Mouse (Mus musculus) hindbrain, embryonic 15.5 days (tissue): ENCODE results near the gene Xrra1. TPM values are rescaled to one million over a fixed set of nuclear protein-coding genes. Genes with fewer than 3 reads are reported as not detected.
"Not testable (repeated sequence)": the region's sequence is repeated elsewhere in the genome, so short reads cannot be mapped to it uniquely, and the experiment has no call there.

Source experiments
- ATAC-seq: fragments of 200-750 bp; cut with Nextera tagmentation; 2 replicates; pipeline ENCODE4 v1.8.0; 2017; ENCODE audit warnings: low read depth, moderate number of reproducible peaks, moderate TSS enrichment; ENCODE audit not compliant: low FRiP score
- H3K27ac ChIP-seq: fragments of 300-500 bp; sonication (generic); replicated peaks from 2 replicates; pipeline ENCODE4 v1.5.1; 2015; ENCODE audit warnings: mild to moderate bottlenecking, inconsistent platforms
- H3K27me3 ChIP-seq: fragments of 300-500 bp; sonication (generic); 2 replicates; pipeline ENCODE4 v1.6.1; 2015; ENCODE audit warnings: control low read depth, inconsistent platforms
- H3K36me3 ChIP-seq: fragments of 300-500 bp; sonication (generic); 2 replicates; pipeline ENCODE4 v1.6.1; 2015; ENCODE audit warnings: control low read depth, inconsistent platforms
- H3K4me1 ChIP-seq: fragments of 300-500 bp; sonication (generic); replicated peaks from 2 replicates; pipeline ENCODE4 v1.6.1; 2015; ENCODE audit warnings: control low read depth, inconsistent platforms
- H3K4me2 ChIP-seq: fragments of 300-500 bp; sonication (generic); 2 replicates; pipeline ENCODE4 v1.6.1; 2015; ENCODE audit warnings: moderate library complexity, mild to moderate bottlenecking, inconsistent platforms
- H3K4me3 ChIP-seq: fragments of 300-500 bp; sonication (generic); 2 replicates; pipeline ENCODE4 v1.5.1; 2015; ENCODE audit warnings: mild to moderate bottlenecking, inconsistent platforms
- H3K9ac ChIP-seq: fragments of 300-500 bp; sonication (generic); 2 replicates; pipeline ENCODE4 v1.6.1; 2015; ENCODE audit warnings: inconsistent platforms
- H3K9me3 ChIP-seq: fragments of 300-500 bp; sonication (generic); 2 replicates; pipeline ENCODE4 v1.6.1; 2016; ENCODE audit warnings: control low read depth, inconsistent platforms
- WGBS: fragments of 180-500 bp; shearing (Covaris S2); methylation state at CpG from one replicate; pipeline ENCODE4 v1.1.7; 2015; 5-methylcytosine and 5-hydroxymethylcytosine counted together
- polyA plus RNA-seq: library from polyadenylated mRNA; unstranded; fragments of >200 nt; fragmentation: Nextera tagmentation; extraction: Ambion mirVana; gene quantifications from 2 replicates; pipeline ENCODE4 v1.2.1, GENCODE M21; 2015

The Xrra1 gene
- polyA plus RNA-seq, 1 experiment from 2014 or later: 1.1 TPM

DNA sequence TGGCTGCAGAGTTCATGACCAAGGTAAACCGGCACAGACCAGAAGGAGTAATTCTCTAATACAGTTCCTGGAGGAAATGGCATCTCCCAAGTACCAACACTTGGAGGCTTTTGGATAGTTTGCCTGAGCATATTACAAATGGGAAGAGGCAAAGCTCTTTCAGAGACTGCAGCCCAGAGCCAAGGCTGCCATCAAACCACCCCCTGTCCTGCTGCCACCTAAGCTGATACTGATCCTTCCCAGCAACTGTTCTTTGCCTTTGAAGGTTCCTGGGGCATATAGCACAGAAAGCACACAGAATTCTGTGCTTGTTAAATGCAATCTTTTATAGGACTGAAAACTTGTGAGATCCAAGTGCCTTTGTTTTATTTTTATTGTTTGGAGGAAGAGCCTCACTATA, 81.8 kb downstream of the Xrra1 start:
- H3K4me2 ChIP-seq: no peak overlapping the region
- H3K9me3 ChIP-seq: no peaks in the 10 kb centered on the region
- H3K4me1 ChIP-seq: no peaks in the 10 kb centered on the region
- no peak overlapping the region for H3K4me3 ChIP-seq
- H3K27me3 ChIP-seq: no peaks in the 10 kb centered on the region
- no peak for ATAC-seq
- 97% methylated on average over 1 of the region's 1 CpGs for WGBS
- H3K27ac ChIP-seq: no peak overlapping the region
- H3K36me3 ChIP-seq: peaks cover 41% of the 10 kb centered on the region
- H3K9ac ChIP-seq: no peak overlapping the region

- WGBS: 96% methylated on average over 3 of the region's 3 CpGs
- no peaks in the 10 kb centered on the region for H3K9me3 ChIP-seq
- peaks cover 34% of the 10 kb centered on the region for H3K36me3 ChIP-seq
- no peak overlapping the region for H3K27ac ChIP-seq
- H3K9ac ChIP-seq: no peak overlapping the region
- no peak for ATAC-seq
- H3K4me2 ChIP-seq: no peak overlapping the region
- H3K4me1 ChIP-seq: no peaks in the 10 kb centered on the region
- no peaks in the 10 kb centered on the region for H3K27me3 ChIP-seq
- H3K4me3 ChIP-seq: no peak overlapping the region
Measured at GRCm38 (mm10) chr7:99944520-99944919, 85.6 kb downstream of the Xrra1 start.

DNA sequence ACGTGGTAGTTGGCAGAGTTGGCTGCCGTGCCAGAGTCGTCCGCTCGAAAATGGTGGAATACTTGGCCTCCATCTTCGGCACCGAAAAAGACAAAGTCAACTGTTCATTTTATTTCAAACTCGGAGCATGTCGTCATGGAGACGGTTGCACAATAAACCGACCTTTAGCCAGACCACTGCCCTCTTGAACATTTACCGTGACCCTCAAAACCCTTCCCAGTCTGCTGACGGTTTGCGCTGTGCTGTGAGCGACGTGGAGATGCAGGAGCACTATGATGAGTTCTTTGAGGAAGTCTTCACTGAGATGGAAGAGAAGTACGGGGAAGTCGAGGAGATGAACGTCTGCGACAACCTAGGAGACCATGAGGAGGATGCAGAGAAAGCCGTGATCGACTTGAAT, 86.1 kb downstream of the Xrra1 start:
- ATAC-seq, H3K27me3 ChIP-seq, H3K27ac ChIP-seq, H3K9me3 ChIP-seq, H3K4me1 ChIP-seq, H3K9ac ChIP-seq, H3K4me2 ChIP-seq, H3K4me3 ChIP-seq: not testable (repeated sequence)
- 92% methylated on average over 22 of the region's 22 CpGs for WGBS
- H3K36me3 ChIP-seq: peaks cover 29% of the 10 kb centered on the region

DNA sequence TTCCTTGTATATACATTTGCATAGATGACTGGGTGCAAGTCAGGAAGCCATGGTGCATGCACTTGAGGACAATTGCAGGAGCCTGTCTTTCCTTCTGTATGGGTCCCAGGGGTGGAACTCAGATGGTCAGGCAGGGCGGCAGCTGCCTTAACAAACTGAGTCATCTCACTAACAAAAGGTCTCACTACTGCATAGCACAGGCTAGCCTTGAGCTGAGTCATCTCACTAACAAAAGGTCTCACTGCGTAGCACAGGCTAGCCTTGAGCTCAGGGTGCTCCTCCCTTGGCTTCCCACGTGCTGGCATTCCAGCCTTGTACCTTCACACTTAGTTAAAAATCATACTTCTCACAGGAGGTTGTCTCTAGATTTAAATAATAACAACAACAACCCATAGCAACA, 87.0 kb downstream of the Xrra1 start:
- Histone ChIP-seq H3K9me3 (no peaks in the 10 kb centered on the region), H3K36me3 (peaks cover 20% of the 10 kb centered on the region), H3K4me2 (no peak overlapping the region), H3K9ac (no peak overlapping the region), H3K27me3 (no peaks in the 10 kb centered on the region), H3K4me3 (no peak overlapping the region), H3K4me1 (no peaks in the 10 kb centered on the region), H3K27ac (no peak overlapping the region)
- WGBS: 96% methylated on average over 3 of the region's 3 CpGs
- no peak for ATAC-seq

- no peaks in the 10 kb centered on the region for H3K27me3 ChIP-seq
- no peak overlapping the region for H3K27ac ChIP-seq
- no peaks in the 10 kb centered on the region for H3K4me1 ChIP-seq
- no peaks in the 10 kb centered on the region for H3K9me3 ChIP-seq
- H3K36me3 ChIP-seq: peaks cover 20% of the 10 kb centered on the region
- ATAC-seq: no peak
- no peak overlapping the region for H3K9ac ChIP-seq
- H3K4me3 ChIP-seq: no peak overlapping the region
- 94% methylated on average over 4 of the region's 4 CpGs for WGBS
- H3K4me2 ChIP-seq: no peak overlapping the region
Measured at GRCm38 (mm10) chr7:99946356-99946755, 87.4 kb downstream of the Xrra1 start.

DNA sequence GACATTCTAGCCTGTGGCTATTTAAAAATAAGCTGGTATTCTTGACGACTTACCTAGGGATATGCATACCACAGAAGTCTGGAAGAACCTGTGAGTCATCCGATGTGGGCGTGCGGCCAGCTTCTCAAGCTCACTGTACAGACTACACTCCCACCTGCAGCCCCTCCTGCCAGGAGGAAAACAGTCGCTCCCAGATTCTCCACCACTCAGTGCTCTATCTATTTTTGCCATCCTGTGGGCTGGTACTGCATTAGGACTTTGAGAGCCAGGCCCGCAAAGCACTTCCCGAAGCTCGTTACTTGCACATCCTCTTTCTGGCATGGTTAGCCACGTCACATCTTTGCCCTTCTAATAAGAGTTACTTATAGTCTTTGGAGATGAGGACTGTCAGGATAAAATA, 88.4 kb downstream of the Xrra1 start:
- peaks cover 20% of the 10 kb centered on the region for H3K36me3 ChIP-seq
- H3K4me2 ChIP-seq: no peak overlapping the region
- H3K4me3 ChIP-seq: no peak overlapping the region
- WGBS: 87% methylated on average over 9 of the region's 9 CpGs
- no peaks in the 10 kb centered on the region for H3K4me1 ChIP-seq
- no peaks in the 10 kb centered on the region for H3K27me3 ChIP-seq
- H3K9me3 ChIP-seq: no peaks in the 10 kb centered on the region
- H3K9ac ChIP-seq: no peak overlapping the region
- no peak overlapping the region for H3K27ac ChIP-seq
- ATAC-seq: no peak

DNA sequence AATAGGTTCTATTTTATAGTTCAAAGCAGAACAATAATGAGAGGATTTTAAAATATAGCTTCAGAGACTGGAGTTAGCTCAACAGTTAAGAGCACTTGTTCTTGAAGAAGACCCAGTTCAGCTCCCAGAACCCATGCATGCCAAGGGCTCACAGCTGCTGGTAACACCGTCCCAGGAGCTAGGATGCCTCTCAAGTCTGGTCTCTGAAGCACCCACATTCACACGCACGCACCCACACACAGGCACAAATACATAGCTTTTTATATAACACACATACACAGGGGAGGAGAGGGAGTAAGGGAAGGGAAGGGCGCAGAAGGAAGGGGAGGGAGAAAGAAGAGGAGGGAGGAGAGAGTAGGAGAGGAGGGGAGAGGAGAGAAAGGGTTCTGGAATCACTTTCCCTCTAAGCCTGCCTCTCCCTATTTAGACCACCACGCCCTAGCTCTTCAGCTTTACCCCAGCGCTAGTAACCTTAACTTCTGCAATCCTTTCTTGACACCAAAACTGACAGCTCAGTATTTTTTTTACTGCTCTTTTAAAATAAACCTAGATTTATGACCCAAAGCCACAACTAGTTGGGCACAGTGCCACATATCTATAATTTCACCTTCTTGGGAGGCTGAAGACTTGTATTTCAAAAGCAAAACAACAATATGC, 94.7 kb downstream of the Xrra1 start:
- Histone ChIP-seq H3K4me3 (no peak overlapping the region), H3K36me3 (no peaks in the 10 kb centered on the region), H3K4me1 (peaks cover 6% of the 10 kb centered on the region; the same call in 1 of the 2 replicates), H3K9me3 (no peaks in the 10 kb centered on the region), H3K27me3 (no peaks in the 10 kb centered on the region), H3K27ac (no peak overlapping the region), H3K4me2 (no peak overlapping the region), H3K9ac (no peak overlapping the region)
- ATAC-seq: no peak
- WGBS: 91% methylated on average over 6 of the region's 6 CpGs

DNA sequence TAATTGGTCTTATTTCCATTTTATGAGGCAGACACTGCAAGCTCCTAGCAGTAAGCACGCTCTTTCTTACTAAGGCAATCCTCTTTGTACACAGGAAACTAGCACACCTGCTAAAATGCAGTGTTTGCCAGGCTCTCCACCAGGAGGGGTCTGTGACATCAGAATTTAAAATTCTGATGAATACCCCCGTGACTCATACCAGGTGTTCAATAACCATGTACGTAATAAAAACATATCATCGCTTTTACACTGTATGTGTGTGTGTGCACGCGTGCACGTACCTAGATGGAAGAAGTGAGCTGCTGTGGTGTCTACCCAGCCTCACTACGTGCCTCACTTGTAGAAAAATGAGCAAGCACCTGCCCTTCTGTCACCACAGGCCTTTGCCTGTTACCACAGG, 95.3 kb downstream of the Xrra1 start:
- H3K36me3 ChIP-seq: no peaks in the 10 kb centered on the region
- ATAC-seq: no peak
- H3K9me3 ChIP-seq: no peaks in the 10 kb centered on the region
- WGBS: 96% methylated on average over 8 of the region's 8 CpGs
- H3K27ac ChIP-seq: no peak overlapping the region
- no peak overlapping the region for H3K4me3 ChIP-seq
- H3K4me2 ChIP-seq: no peak overlapping the region
- H3K27me3 ChIP-seq: no peaks in the 10 kb centered on the region
- H3K9ac ChIP-seq: no peak overlapping the region
- H3K4me1 ChIP-seq: peaks cover 6% of the 10 kb centered on the region; the same call in 1 of the 2 replicates

GRCm38 (mm10) chr7:99956095-99956494, 97.2 kb downstream of the Xrra1 start:
- WGBS: 96% methylated on average over 7 of the region's 7 CpGs
- Histone ChIP-seq H3K9me3 (no peaks in the 10 kb centered on the region), H3K4me3 (no peak overlapping the region), H3K36me3 (no peaks in the 10 kb centered on the region), H3K27ac (no peak overlapping the region), H3K9ac (no peak overlapping the region), H3K4me2 (no peak overlapping the region), H3K4me1 (peaks cover 6% of the 10 kb centered on the region; the same call in 1 of the 2 replicates), H3K27me3 (no peaks in the 10 kb centered on the region)
- ATAC-seq: no peak

GRCm38 (mm10) chr7:99957226-99957965, 98.5 kb downstream of the Xrra1 start:
- no peaks in the 10 kb centered on the region for H3K9me3 ChIP-seq
- H3K27me3 ChIP-seq: no peaks in the 10 kb centered on the region
- H3K4me2 ChIP-seq: no peak overlapping the region
- H3K27ac ChIP-seq: no peak overlapping the region
- no peak overlapping the region for H3K4me3 ChIP-seq
- no peaks in the 10 kb centered on the region for H3K36me3 ChIP-seq
- no peak overlapping the region for H3K9ac ChIP-seq
- WGBS: 71% methylated on average over 12 of the region's 12 CpGs
- peaks cover 6% of the 10 kb centered on the region; the same call in 1 of the 2 replicates for H3K4me1 ChIP-seq
- ATAC-seq: no peak

DNA sequence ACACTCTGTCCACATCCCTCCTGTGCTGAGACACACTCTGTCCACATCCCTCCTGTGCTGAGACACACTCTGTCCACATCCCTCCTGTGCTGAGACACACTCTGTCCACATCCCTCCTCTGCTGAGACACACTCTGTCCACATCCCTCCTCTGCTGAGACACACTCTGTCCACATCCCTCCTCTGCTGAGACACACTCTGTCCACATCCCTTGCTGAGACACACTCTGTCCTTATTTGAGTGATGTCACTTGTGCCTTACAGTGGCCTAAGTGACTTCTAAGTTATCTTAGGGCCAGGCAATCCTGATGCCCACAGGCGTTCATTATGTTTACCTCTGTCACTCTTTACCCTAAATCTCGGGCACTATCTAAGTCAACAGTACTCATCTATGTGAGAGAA, 101.7 kb downstream of the Xrra1 start:
- not testable (repeated sequence) for H3K9me3 ChIP-seq, H3K9ac ChIP-seq, ATAC-seq, H3K4me3 ChIP-seq, H3K27ac ChIP-seq, H3K27me3 ChIP-seq, H3K4me2 ChIP-seq, H3K36me3 ChIP-seq
- peaks cover 35% of the 10 kb centered on the region for H3K4me1 ChIP-seq
- 89% methylated on average over 2 of the region's 2 CpGs for WGBS

GRCm38 (mm10) chr7:99961518-99961917, 102.6 kb downstream of the Xrra1 start:
- Histone ChIP-seq H3K9me3 (no peaks in the 10 kb centered on the region), H3K27ac (no peak overlapping the region), H3K9ac (no peak overlapping the region), H3K36me3 (no peaks in the 10 kb centered on the region), H3K27me3 (no peaks in the 10 kb centered on the region), H3K4me1 (peaks cover 44% of the 10 kb centered on the region), H3K4me2 (no peak overlapping the region), H3K4me3 (no peak overlapping the region)
- ATAC-seq: no peak
- 96% methylated on average over 2 of the region's 2 CpGs for WGBS
